Mouse (Mus musculus): ENCODE measurements around the gene Peli3.
A peak's percentile ranks its signal among the peaks of the same experiment; 100 is the strongest.

Peli3 gene

DNA sequence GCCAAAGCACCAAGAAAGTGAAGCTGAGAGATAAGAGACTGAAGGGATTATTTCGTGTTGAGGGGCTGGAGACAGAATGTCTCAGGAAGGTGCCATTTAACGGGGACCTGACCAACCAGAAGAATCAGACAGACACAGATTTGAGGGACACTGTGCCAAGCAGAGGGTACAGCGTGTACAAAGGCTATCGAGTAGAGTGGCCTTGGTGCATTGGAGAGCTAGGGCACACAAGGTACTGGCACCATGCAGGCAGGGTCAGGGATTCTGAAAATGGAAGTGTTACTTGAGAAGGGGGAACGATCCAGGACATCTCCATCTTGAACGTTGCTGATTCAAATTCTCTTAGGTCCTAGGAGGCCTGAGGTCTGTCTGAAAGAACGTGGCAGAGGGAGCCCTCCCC lies 33.6 kb downstream of the Peli3 start:
- DNase-seq (ENCODE audit: low spot score) = no peak

DNA sequence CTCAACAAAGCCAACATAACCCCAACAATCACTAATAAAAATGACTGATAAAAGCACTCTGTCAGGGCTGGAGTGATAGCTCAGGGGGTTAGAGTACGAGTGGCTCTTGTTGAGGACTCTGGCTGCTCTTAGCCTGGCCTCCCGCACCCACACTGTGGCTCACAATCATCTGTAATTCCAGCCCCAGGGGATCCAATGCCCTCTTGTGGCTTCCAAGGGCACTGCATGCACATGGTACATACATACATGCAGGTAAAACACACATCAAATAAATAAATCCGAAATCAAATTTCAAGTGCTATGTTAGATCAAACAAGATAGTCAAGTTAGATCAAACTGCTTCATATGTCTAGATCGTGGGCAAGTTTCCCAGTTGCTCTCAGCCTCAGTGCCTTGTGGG lies 34.8 kb downstream of the Peli3 start:
- DNase-seq (ENCODE audit: low spot score) = no peak

GRCm38 (mm10) chr19:4905979-4906794 lies 36.7 kb downstream of the Peli3 start, which contains the start of gene Bbs1:
TSS of gene Bbs1 (minus strand) at chr19:4906628.
- DNase-seq (ENCODE audit: low spot score) = peak; percentile 52

GRCm38 (mm10) chr19:4899888-4900287 lies 43.0 kb downstream of the Peli3 start:
- DNase-seq (ENCODE audit: low spot score) = no peak

DNA sequence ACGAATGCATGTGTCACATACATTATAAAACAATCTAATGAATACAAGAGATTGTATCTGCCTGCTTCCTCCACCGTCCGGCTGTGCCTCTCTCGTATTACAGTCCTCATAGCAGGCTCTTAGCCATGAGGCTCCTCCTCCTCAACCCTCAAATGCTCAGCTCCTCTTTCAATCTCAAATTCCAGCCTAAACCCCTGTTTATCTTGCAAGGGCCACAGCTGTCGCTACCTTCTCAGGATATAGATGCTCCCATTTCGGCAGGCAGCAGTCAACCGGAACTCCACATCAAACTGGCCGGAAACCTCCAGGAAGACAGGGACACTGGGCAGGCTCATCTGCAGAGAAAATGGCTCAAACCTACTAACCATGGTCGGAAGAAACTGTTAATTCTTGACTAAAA lies 44.0 kb downstream of the Peli3 start:
- no peak for DNase-seq (ENCODE audit: low spot score)

DNA sequence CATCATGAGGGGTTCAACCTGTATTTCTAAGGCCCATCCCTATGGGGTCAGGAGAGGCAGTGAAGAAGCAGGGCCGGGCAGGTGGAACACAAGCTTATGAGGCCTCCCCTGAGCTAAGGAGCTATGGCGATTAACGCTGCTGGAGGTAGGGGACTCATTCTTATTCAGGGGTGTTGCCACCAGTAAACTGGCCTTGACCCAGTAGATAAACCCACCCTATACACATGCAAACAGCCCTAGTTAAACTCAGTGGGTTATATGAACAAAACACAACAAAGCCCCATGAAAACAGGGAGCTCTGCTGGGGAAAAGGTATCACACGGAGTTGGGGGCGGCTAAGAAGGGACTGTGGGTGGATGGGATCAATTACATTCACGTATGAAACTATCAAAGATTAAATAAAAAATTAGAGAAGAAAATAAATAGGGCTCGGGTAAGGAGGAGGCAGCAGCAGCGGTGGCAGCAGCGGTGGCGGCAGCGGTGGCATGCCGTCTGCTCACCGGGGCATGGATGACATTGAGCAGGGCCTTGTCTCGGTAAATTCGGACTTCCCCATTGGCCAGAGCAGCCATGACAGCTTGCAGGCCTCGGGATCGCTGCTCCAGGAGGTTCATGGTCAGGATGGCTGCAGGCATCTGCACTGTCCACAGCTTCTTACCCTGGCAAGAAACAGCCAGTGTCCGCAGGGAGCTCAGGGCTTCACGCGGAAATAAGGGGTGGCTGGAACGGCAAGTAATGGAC lies 46.0 kb downstream of the Peli3 start:
- no peak for DNase-seq (ENCODE audit: low spot score)

DNA sequence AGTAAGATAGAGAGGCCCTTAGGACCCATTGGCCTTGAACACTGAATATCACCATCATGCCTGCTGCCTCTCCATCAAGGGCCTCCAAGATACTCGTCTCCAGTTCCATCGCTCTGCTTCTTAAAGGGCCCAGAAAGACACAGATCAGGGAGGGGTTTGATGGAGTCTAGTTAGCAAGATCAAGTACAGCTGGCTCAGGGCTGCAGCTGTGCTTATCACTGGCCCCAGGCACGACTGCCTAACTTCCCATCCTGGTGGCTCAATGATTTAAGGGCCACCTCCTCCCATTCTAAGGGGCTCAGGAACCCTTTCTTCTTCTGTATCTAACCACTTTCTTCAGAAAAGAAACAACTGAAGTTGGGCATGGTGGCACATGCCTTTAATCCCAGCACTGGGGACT lies 51.1 kb downstream of the Peli3 start:
- no peak for DNase-seq (ENCODE audit: low spot score)

DNA sequence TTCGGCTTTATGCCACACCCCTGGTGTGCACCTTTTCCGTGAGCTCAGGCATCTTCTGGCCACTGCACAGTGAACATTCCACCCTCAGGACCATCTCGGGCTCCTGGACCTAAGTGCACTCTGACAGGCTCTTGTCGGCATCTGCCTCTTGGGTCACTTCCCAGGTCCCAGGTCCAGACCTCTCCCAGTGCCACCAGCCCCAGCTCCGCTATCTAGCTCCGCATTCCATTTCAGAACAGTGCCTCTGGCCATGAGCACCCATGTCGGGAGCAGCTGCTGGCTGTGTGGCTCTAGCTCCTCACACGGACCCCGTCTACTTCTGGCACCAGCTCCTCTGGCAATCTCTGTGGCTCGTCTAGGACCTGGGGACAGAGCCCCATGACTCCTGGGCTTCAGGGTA lies 53.1 kb downstream of the Peli3 start:
- DNase-seq (ENCODE audit: low spot score) = no peak

- DNase-seq (ENCODE audit: low spot score) = no peak
Measured at GRCm38 (mm10) chr19:4883961-4884360, 59.0 kb downstream of the Peli3 start.
